Mouse (Mus musculus): ENCODE measurements around the gene Dmap1. TPM values are rescaled to one million over a fixed set of nuclear protein-coding genes. Genes with fewer than 3 reads are reported as not detected.

Dmap1 gene
- 10 to 100 TPM; 39.8 to 43.0 TPM for total RNA-seq (2021)
- long read RNA-seq, transcript Dmap1-201 (11 exons, 1,566 nt) = major isoform, 18 of 58 reads
- long read RNA-seq, partial matches to known transcripts = 11 of 58 reads
- long read RNA-seq, other reads (novel, unspliced or antisense) = 28 of 58 reads

- peak; percentile 88 to 90 for DNase-seq (ENCODE audit: low spot score in 2 of 2)
Observed at GRCm38 (mm10) chr4:117681931-117682461, at the start of gene Dmap1. Gene Dmap1, minus strand, starts transcription at chr4:117682273.

GRCm38 (mm10) chr4:117724112-117724511 lies 42.0 kb upstream of the Dmap1 start, which contains the start of gene Gm12845:
Gene Gm12845, plus strand, starts transcription at chr4:117724412.
- no peak for DNase-seq (ENCODE audit: low spot score in 2 of 2)

GRCm38 (mm10) chr4:117713303-117714098 lies 31.4 kb upstream of the Dmap1 start:
- DNase-seq (ENCODE audit: low spot score in 2 of 2) = no peak

GRCm38 (mm10) chr4:117712314-117712713 lies 30.2 kb upstream of the Dmap1 start:
- DNase-seq (ENCODE audit: low spot score in 2 of 2) = no peak

- no peak for DNase-seq (ENCODE audit: low spot score in 2 of 2)
Observed at GRCm38 (mm10) chr4:117708780-117709550, 26.9 kb upstream of the Dmap1 start.

GRCm38 (mm10) chr4:117705361-117705760 lies 23.3 kb upstream of the Dmap1 start:
- DNase-seq (ENCODE audit: low spot score in 2 of 2) = peak; percentile 74 to 82

GRCm38 (mm10) chr4:117686354-117686753 lies 4.3 kb upstream of the Dmap1 start:
- DNase-seq (ENCODE audit: low spot score in 2 of 2) = no peak

GRCm38 (mm10) chr4:117683048-117683768 lies 1.1 kb upstream of the Dmap1 start:
- no peak for DNase-seq (ENCODE audit: low spot score in 2 of 2)

GRCm38 (mm10) chr4:117682463-117682862 lies 390 bp upstream of the Dmap1 start:
- DNase-seq (ENCODE audit: low spot score in 2 of 2) = no peak

- no peak for DNase-seq (ENCODE audit: low spot score in 2 of 2)
Observed at GRCm38 (mm10) chr4:117680963-117681362, 1.1 kb downstream of the Dmap1 start.

GRCm38 (mm10) chr4:117676903-117677302 lies 5.2 kb downstream of the Dmap1 start:
- DNase-seq (ENCODE audit: low spot score in 2 of 2) = peak; percentile 91

- DNase-seq (ENCODE audit: low spot score in 2 of 2) = peak in 1 of 2 experiments; percentile 9
Observed at GRCm38 (mm10) chr4:117673901-117674300, 8.2 kb downstream of the Dmap1 start.

- no peak for DNase-seq (ENCODE audit: low spot score in 2 of 2)
Observed at GRCm38 (mm10) chr4:117672042-117672441, 10.0 kb downstream of the Dmap1 start.

- no peak for DNase-seq (ENCODE audit: low spot score in 2 of 2)
Observed at GRCm38 (mm10) chr4:117669874-117670273, 12.2 kb downstream of the Dmap1 start.

- DNase-seq (ENCODE audit: low spot score in 2 of 2) = no peak
Observed at GRCm38 (mm10) chr4:117666054-117666453, 16.0 kb downstream of the Dmap1 start.

GRCm38 (mm10) chr4:117665531-117665930 lies 16.5 kb downstream of the Dmap1 start:
- DNase-seq (ENCODE audit: low spot score in 2 of 2) = peak; percentile 65 to 74

- no peak for DNase-seq (ENCODE audit: low spot score in 2 of 2)
Observed at GRCm38 (mm10) chr4:117664411-117665137, 17.5 kb downstream of the Dmap1 start.

GRCm38 (mm10) chr4:117660001-117660400 lies 22.1 kb downstream of the Dmap1 start:
- no peak for DNase-seq (ENCODE audit: low spot score in 2 of 2)

GRCm38 (mm10) chr4:117658582-117659444 lies 23.3 kb downstream of the Dmap1 start:
- DNase-seq (ENCODE audit: low spot score in 2 of 2) = peak in 1 of 2 experiments; percentile 52

Data from layer of hippocampus, postnatal 10 days (tissue).